ENCODE assay signal across 8 mouse cellular contexts in genomic region chr2:104887882-104888566, GRCm38 (mm10). TPM values are rescaled to one million over a fixed set of nuclear protein-coding genes. Genes with fewer than 3 reads are reported as not detected.
DNase-seq lines count a peak whose midpoint lies in the region; ATAC-seq lines count a peak whose summit lies in the region.

No protein-coding gene starts in this region.

- no peaks in the 10 kb centered on the region for H3K36me3 ChIP-seq in intestine, embryonic 14.5 days (ENCODE audit: control insufficient read depth, insufficient read depth, low read length)
- no peaks in the 10 kb centered on the region for H3K36me3 ChIP-seq in intestine, embryonic 15.5 days
- no peaks in the 10 kb centered on the region for H3K36me3 ChIP-seq in midbrain, embryonic 16.5 days (ENCODE audit: control insufficient read depth, insufficient read depth, low read length)

- H3K4me1 ChIP-seq in intestine, embryonic 14.5 days (replicated peaks; ENCODE audit: control insufficient read depth, insufficient read depth, low read length) = no peaks in the 10 kb centered on the region
- no peaks in the 10 kb centered on the region for H3K4me1 ChIP-seq in intestine, embryonic 15.5 days (replicated peaks)
- H3K4me1 ChIP-seq in midbrain, embryonic 16.5 days (ENCODE audit: control insufficient read depth, insufficient read depth, low read length) = no peaks in the 10 kb centered on the region

- H3K4me3 ChIP-seq in intestine, embryonic 14.5 days (ENCODE audit: low read depth, low read length) = no peak overlapping the region
- no peak overlapping the region for H3K4me3 ChIP-seq in intestine, embryonic 15.5 days (replicated peaks)
- no peak overlapping the region for H3K4me3 ChIP-seq in midbrain, embryonic 16.5 days (ENCODE audit: low read depth, low read length)

- 24% methylated on average over 10 of the region's 10 CpGs for WGBS in intestine, embryonic 14.5 days
- WGBS in intestine, embryonic 15.5 days = 19% methylated on average over 10 of the region's 10 CpGs
- 23% methylated on average over 10 of the region's 10 CpGs for WGBS in midbrain, embryonic 16.5 days

- no peak; the same call in 1 of the 2 replicates for ATAC-seq in intestine, embryonic 14.5 days (replicated peaks; ENCODE audit: low FRiP score, low TSS enrichment, low read depth)
- no peak for ATAC-seq in intestine, embryonic 15.5 days
- ATAC-seq in inflammation-experienced regulatory T-cells, adult 6 months = peak; percentile 77
- ATAC-seq in midbrain, embryonic 16.5 days = peak; percentile 80

- H3K27me3 ChIP-seq in intestine, embryonic 14.5 days (replicated peaks; ENCODE audit: control insufficient read depth, insufficient read depth, low read length) = no peaks in the 10 kb centered on the region
- H3K27me3 ChIP-seq in intestine, embryonic 15.5 days (replicated peaks) = no peaks in the 10 kb centered on the region
- H3K27me3 ChIP-seq in midbrain, embryonic 16.5 days (ENCODE audit: control insufficient read depth, insufficient read depth, low read depth, low read length) = no peaks in the 10 kb centered on the region

- peak; percentile 83 for DNase-seq in intestine, embryonic 14.5 days (ENCODE audit: low spot score)
- peak; percentile 64 for DNase-seq in cerebellum, adult 8-10 months
- peak; percentile 63 to 92 for DNase-seq in frontal cortex, adult 2 months (ENCODE audit: extremely low spot score in 1 of 2, low spot score in 1 of 2)
- DNase-seq in left cerebral cortex, postnatal 14 days (ENCODE audit: low spot score in 2 of 2) = peak; percentile 84 to 86
- DNase-seq in spleen, postnatal 36 days (ENCODE audit: low spot score in 2 of 2) = peak; percentile 46 to 54

- no peak overlapping the region for H3K4me2 ChIP-seq in intestine, embryonic 14.5 days (ENCODE audit: low read length)
- no peak overlapping the region for H3K4me2 ChIP-seq in intestine, embryonic 15.5 days (replicated peaks)
- no peak overlapping the region for H3K4me2 ChIP-seq in midbrain, embryonic 16.5 days (ENCODE audit: low read length)

- H3K9me3 ChIP-seq in intestine, embryonic 14.5 days (ENCODE audit: control insufficient read depth, low read length) = no peaks in the 10 kb centered on the region
- H3K9me3 ChIP-seq in intestine, embryonic 15.5 days = no peaks in the 10 kb centered on the region
- H3K9me3 ChIP-seq in midbrain, embryonic 16.5 days (replicated peaks; ENCODE audit: control insufficient read depth, low read length, poor library complexity, severe bottlenecking) = no peaks in the 10 kb centered on the region

- H3K27ac ChIP-seq in intestine, embryonic 14.5 days (ENCODE audit: low read depth) = no peak overlapping the region
- no peak overlapping the region for H3K27ac ChIP-seq in intestine, embryonic 15.5 days
- H3K27ac ChIP-seq in midbrain, embryonic 16.5 days (ENCODE audit: low read length) = no peak overlapping the region

- no peak overlapping the region for H3K9ac ChIP-seq in intestine, embryonic 14.5 days (ENCODE audit: low read length)
- H3K9ac ChIP-seq in intestine, embryonic 15.5 days = no peak overlapping the region
- no peak overlapping the region for H3K9ac ChIP-seq in midbrain, embryonic 16.5 days (ENCODE audit: low read depth, low read length)

- intact Hi-C loops in left cerebral cortex, postnatal 14 days (cut with DNase I) = loop anchor here (1.0 to 10.0 kb wide), 2 partner anchors 203 to 342 kb away; no protein-coding TSS in a partner anchor

RNA-seq across cellular contexts. Expression of gene Ccdc73, which starts 20.4 kb away (rescaled TPM):
- 7.2 and 10.2 TPM in 2 replicates for polyA plus RNA-seq in intestine, embryonic 14.5 days (2014; fragmentation: Nextera tagmentation; extraction: Ambion mirVana)
- polyA plus RNA-seq in intestine, embryonic 15.5 days (2015; fragmentation: Nextera tagmentation; extraction: Ambion mirVana) = 4.6 and 5.8 TPM in 2 replicates
- 3.2 and 5.3 TPM in 2 replicates for polyA plus RNA-seq in frontal cortex, adult 2 months (2012; rRNA removed)
- 1 to 10 TPM; 2.8 to 7.2 (median 3.0) TPM for polyA plus RNA-seq in inflammation-experienced regulatory T-cells, adult 6 months (2017; shearing (Covaris generic))
- not detected for total RNA-seq in left cerebral cortex, postnatal 14 days (2021)
- 4.4 and 6.5 TPM in 2 replicates for polyA plus RNA-seq in midbrain, embryonic 16.5 days (2015; fragmentation: Nextera tagmentation; extraction: Ambion mirVana)

RNA-seq across cellular contexts. Expression of gene Prrg4, which starts 38.3 kb away (rescaled TPM):
- 1.3 and 2.7 TPM in 2 replicates for polyA plus RNA-seq in intestine, embryonic 14.5 days (2014; fragmentation: Nextera tagmentation; extraction: Ambion mirVana)
- 2.3 and 4.0 TPM in 2 replicates for polyA plus RNA-seq in intestine, embryonic 15.5 days (2015; fragmentation: Nextera tagmentation; extraction: Ambion mirVana)
- polyA plus RNA-seq in frontal cortex, adult 2 months (2012; rRNA removed) = 0.13 and 0.16 TPM in 2 replicates
- 1 to 10 TPM in 1 of 3 experiments, under 1 TPM in 2; 0.18 to 1.6 (median 0.46) TPM for polyA plus RNA-seq in inflammation-experienced regulatory T-cells, adult 6 months (2017; shearing (Covaris generic))
- under 1 TPM; 0.49 to 0.51 TPM for total RNA-seq in left cerebral cortex, postnatal 14 days (2021)
- polyA plus RNA-seq in midbrain, embryonic 16.5 days (2015; fragmentation: Nextera tagmentation; extraction: Ambion mirVana) = 0.58 and 0.78 TPM in 2 replicates

Comparison
In these comparisons a context has a peak if more than half of its experiments do, and no peak if none do; other contexts are left out.
1. ATAC-seq: peak in inflammation-experienced regulatory T-cells, adult 6 months (single experiment) and midbrain, embryonic 16.5 days (single experiment); none in intestine, embryonic 14.5 days (single experiment) and intestine, embryonic 15.5 days (single experiment).
2. Peak in every context shown above with its lines, with median percentiles within 50 percentile points of each other: DNase-seq.